Mouse (Mus musculus) retina, postnatal 7 days (tissue): ENCODE measurements around the gene Cradd.

ENCODE experiments used
- DNase-seq: peaks from one replicate; pipeline ENCODE4 v3.0.0-alpha.2; 2012; ENCODE audit warnings: low read depth, low spot score

The Cradd gene

DNA sequence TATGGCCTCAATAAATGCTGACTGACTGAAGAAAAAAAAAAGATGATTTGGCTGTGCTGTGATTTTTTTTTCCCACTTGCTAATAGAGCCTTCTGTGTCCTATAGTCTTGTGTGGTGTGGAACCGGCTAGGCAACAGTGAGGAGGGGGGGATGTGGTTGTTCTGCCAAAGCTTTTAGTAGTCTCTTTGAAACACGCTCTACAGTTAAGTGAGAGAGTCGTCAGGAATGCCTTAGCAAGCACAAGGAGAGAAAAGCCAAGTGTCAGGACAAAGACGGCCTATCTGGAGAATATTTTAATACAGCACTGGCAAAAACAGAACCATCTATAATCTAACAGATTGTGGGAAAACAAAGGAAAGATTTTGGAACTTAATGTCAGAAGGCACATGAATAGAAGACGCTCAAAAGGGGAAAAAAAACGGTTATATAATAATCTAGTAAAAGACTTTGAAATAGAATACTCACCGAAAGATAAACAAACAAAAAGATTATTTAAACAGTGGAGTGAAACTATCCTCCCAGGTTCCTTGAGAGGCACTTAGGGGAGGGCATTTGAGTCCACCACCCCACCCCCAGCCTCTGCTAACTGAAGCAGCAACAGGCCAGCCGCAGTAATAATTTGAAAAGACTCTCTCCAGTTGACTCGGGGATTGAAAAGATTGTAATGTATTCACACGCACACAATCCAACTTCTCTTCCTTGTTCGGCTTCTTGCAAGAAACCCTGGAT, 16.9 kb downstream of the Cradd start:
- no peak for DNase-seq

DNA sequence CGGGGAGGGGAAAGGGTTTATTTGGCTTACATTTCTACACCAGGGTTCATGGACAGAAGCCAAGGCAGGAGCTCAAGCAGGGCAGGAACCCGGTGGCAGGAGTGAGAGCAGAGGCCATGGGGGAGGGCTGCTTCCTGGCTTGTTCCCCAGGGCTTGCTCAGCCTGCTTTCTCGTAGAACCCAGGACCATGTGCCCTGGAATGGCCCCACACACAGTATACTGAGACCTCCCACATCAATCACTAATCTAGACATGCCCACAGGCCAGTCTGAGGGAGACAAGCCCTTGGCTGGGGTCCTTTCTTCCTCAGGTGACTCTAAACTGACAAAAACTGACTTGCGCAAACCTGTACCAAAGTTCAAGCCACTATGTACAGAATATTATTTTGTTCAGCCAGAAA, 19.7 kb downstream of the Cradd start:
- no peak for DNase-seq

GRCm38 (mm10) chr10:95302211-95303163, 21.4 kb downstream of the Cradd start:
- no peak for DNase-seq

GRCm38 (mm10) chr10:95300178-95300793, 23.6 kb downstream of the Cradd start:
- DNase-seq = no peak

GRCm38 (mm10) chr10:95299808-95300133, 24.2 kb downstream of the Cradd start:
- no peak for DNase-seq

- DNase-seq = no peak
Observed at GRCm38 (mm10) chr10:95299010-95299807, 24.7 kb downstream of the Cradd start.

- no peak for DNase-seq
Observed at GRCm38 (mm10) chr10:95298504-95298903, 25.4 kb downstream of the Cradd start.

DNA sequence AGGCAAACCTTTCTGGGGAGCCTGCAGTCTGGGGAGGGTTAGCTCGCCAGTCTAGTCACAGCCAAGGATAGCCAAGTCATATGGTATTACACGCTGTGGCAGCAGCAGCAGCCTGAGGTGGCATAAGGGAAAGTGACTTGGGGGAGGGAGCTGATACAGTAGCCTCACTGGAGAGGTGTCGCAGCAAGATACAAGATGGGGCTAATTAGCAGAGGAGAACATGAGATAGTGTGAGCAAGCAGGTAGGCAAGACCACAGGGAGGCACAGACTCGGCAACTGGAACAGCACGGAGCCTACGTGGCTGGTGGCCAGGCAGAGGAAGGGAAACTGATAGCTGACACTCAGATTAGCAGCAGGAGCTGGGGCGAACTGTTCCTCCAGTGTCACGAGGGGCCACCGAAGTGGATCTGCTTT, 26.2 kb downstream of the Cradd start:
- DNase-seq = no peak

GRCm38 (mm10) chr10:95297024-95297423, 26.9 kb downstream of the Cradd start:
- DNase-seq = no peak

- DNase-seq = no peak
Observed at GRCm38 (mm10) chr10:95293261-95293660, 30.7 kb downstream of the Cradd start.

- DNase-seq = no peak
Observed at GRCm38 (mm10) chr10:95292269-95292668, 31.7 kb downstream of the Cradd start.

GRCm38 (mm10) chr10:95291133-95291876, 32.6 kb downstream of the Cradd start:
- no peak for DNase-seq

- DNase-seq = no peak
Observed at GRCm38 (mm10) chr10:95289819-95290218, 34.1 kb downstream of the Cradd start.

DNA sequence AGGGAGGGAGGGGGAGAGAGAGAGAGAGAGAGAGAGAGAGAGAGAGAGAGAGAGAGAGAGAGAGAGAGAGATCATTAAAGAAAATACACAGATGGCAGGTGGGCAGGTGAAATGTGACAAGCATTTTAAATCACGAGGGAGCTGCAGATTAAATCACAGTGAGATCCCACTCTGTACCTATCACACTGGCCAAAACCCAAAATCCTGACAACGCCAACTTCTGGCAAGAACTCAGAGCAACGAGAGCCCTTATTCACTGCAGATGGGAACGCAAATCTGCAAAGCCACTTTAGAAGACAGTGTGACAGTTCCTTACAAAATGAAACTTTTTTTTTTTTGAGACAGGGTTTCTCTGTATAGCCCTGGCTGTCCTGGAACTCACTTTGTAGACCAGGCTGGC, 35.7 kb downstream of the Cradd start:
- no peak for DNase-seq

DNA sequence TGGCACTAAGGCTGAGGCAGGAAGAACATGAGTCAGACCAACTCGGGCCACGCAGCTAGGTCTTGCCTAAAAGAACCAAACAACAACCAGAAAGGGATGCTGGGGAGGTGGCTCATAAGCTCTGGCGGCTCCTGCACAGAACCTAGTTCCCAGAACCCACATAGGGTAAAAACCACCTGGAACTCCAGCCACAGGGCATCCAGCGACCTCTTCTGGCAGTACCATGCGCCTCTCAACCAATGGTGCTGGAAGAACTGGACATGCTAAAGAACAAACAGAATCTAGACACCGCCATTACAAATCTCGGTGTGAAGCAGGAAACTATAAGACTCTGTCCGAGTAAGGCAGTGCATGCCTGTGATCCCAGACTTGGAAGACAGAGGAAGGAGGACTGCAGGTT, 36.6 kb downstream of the Cradd start:
- DNase-seq = no peak

DNA sequence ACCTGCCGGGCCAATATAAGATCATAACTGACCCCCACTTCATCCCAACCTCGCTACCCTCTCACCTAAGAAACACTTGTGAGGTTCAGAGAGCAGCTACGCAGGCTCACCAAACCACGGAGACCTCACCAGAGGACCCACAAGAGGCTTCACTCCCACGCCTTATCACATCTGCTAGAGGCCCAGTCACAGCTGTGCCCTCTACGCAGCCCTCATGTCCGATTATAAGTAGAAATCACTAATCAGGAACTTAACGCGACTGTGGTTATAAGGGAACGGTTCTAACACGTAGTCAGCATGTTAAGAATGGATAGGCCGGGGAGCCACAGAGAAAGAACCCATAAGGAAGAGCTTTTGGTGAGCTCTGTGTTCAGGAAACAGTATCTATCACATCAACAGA, 40.5 kb downstream of the Cradd start:
- DNase-seq = no peak

GRCm38 (mm10) chr10:95281996-95282395, 41.9 kb downstream of the Cradd start:
- no peak for DNase-seq

DNA sequence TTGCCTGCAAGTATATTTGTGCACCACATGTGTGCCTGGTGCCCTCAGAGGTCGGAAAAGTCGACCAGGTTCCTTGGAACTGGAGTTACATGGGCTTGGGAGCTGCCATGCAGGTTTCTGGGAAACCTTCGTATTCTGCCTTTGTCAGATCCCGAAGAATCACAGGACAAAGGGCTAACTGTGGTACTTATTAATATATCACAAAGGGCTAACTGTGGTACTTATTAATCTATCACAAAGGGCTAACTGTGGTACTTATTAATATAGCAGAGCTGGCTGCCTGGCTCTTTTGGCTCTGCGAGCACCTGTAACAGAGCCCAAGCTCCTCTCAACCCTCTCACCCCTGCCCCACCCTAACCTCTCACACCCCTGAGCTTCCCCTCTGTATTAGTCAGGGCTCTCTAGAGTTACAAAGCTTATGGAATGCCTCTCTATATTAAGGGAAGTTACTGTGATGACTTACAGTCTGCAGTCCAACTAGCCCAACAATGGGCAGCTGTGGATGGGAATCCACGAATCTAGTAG, 42.4 kb downstream of the Cradd start:
- DNase-seq = no peak

GRCm38 (mm10) chr10:95280327-95280726, 43.6 kb downstream of the Cradd start:
- DNase-seq = no peak

DNA sequence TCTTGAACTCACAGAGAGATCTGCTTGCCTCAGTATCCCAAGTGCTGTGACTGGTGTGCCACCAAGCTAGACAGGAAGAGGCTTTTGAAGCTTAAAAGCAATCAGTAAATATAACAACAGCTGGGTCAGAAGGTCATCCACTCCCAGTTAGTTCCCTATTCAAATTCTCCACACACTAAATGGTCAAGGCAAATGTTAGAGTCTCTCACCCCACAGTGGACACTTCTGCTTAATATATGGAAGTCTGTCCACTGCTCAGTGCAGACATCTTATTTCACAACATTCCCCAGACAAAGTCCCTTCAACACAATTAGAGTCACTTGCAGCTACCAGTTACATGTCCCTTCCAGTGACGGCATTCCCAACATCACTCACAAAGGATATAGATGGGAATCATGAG, 44.5 kb downstream of the Cradd start:
- no peak for DNase-seq

GRCm38 (mm10) chr10:95278085-95278484, 45.8 kb downstream of the Cradd start:
- DNase-seq = no peak
